Mouse (Mus musculus) forelimb bud, embryonic 11.5 days (tissue): ENCODE data around the gene Chrm4.

Experiments
- DNase-seq: peaks from one replicate; pipeline ENCODE4 v3.0.0-alpha.2; 2012; ENCODE audit warnings: low read depth, low spot score

Chrm4 gene

DNA sequence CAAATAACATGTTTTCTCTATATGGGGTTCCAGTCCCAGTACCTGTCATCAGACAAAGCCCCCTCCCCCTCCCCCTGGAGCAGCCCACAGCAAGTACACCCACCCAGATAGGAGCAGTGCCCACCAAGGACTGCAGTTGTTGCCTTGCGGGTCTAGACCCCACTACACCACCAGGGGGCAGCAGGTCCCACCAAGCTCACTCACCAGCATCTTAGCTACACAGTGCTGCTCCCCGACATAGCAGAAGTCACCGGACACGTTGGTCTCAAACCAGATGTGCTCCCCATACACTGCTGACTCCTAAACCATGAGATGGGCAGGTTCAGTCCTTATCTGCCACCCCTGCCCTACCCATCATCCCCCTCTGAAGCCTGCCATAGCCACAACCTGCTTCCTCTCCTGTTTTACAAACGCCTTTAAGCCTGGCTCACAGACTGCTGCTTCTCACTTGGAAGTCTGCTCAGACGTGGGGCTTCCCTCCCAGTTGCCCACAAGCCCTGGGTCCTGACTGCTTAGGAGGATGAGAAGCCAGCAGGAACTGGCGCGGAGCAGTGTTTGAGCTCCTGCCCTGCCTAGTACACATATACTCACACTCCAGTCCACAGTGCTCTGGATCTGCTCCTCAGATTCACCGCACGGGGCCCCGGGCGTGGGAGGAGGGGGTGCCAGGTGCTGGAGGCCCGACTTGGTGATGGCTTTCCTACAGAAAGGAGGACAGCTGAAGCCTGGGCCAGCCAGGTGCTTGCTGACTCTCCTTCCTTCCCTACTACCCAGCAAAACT lies 17.3 kb downstream of the Chrm4 start:
- DNase-seq, result peak; percentile 80

DNA sequence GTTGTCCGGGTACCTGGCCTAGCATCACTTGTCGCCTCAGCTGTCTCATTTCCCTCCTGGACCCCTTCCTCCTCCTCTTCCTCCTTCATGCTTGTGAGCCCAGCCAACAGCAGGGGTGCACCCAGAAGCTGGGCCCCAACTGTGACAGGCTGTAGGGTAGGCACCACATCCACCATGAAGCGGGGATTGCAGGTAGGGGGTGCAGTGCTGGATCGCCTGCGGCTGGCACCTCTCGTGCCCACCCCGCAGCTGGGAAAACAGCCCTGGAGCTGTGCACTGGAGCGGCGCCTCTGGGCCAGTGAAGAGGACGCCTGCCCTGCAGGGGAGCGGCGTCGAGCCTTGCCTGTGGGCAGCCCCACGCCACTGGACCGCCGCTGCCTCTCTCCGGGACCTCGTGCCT lies 18.4 kb downstream of the Chrm4 start, which contains the start of gene Gm9821:
TSS of gene Gm9821 (plus strand) at position 221 of the 400 bp plus-strand sequence.
- no peak for DNase-seq

DNA sequence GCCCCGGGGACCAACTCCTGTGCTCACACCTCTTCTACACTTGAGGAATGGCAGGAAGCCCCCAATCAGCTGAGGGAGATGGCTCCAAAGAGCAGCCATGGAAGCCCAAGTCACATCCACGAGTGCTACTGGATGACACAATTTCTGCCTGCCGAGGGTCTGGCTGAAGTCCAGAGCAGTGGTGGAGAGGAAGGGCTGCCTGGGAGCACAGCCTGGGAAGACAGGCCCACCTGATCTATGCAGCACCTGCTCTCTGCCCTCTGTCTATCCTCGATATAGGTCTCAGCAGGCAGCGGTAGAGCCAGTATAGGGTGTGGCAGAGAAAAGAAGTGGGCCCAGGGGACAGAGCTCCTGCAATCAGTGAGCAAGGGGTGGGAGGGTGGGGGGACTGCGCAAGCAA lies 19.8 kb downstream of the Chrm4 start:
- DNase-seq, result no peak

DNA sequence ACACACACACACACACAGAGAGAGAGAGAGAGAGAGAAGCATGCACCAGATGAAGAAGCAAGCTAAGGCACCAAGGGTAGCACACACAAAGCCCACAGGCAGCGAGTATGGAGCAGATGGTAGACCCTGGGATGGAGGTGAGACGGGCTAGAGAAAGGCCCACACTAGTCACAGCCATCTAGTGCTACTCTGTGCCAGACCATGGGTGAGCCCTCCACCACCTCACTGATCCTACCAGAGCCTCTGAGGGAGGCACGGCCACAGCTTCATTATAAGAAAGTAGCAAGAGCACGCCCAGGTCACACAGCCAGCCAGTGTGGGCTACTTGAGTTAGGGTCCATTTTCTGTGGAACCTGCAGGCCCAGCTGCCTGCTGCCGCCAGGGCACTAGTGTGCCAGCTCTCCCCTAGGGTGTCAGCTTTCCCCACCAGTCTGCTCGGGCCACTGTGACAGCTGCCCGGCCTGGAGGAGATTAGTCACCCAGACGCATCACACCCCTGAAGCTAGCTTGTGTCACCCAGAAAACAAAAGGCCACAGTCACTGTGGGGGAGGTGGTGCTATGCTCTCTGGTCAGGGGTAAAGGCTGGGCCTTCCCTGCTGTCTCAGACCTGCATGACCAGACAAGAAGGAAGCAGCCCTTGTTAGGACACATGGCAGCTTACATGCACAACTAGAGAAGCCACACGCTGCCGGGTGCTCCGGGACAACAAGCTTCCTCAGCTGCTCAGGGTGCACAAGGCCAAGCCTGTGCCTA lies 20.5 kb downstream of the Chrm4 start:
- no peak for DNase-seq

DNA sequence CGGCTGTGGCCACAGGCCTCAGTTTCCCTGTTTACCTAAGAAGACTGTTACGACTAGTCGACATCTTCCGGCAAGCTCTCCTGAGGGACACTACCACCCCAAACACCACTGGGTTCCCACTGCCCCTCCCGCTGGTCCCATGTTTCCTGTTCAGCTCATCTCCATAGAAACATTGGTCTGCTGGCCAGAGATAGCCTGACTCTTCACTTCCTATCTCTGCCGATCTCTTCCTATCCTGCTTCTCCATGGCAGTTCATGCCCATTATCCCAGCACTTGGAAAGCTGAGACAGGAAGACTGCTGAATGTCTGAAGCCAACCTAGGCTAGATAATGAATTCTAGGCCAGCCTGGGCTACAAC lies 21.1 kb downstream of the Chrm4 start:
- no peak for DNase-seq

DNA sequence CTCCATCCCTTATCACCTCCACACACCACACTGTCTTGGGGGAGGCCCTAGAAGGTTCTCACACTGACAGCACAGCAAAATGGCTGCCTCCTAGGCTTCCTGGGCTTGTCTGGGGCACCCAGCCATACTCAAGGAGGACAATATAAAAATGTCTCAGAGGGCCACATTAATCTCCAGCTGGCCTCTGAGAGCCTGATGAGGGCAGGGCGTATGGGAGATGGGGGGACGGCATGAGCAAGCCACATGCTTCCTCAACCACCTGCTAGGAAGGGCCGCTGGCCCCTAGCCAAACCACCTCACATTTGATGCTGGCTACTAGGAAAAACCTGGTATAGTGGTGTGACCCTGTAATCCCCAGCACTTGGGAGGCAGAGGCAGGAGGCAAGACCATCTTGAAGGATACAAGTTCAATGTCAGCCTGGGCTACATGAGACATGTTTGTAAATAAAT lies 21.8 kb downstream of the Chrm4 start:
- DNase-seq, result no peak

DNA sequence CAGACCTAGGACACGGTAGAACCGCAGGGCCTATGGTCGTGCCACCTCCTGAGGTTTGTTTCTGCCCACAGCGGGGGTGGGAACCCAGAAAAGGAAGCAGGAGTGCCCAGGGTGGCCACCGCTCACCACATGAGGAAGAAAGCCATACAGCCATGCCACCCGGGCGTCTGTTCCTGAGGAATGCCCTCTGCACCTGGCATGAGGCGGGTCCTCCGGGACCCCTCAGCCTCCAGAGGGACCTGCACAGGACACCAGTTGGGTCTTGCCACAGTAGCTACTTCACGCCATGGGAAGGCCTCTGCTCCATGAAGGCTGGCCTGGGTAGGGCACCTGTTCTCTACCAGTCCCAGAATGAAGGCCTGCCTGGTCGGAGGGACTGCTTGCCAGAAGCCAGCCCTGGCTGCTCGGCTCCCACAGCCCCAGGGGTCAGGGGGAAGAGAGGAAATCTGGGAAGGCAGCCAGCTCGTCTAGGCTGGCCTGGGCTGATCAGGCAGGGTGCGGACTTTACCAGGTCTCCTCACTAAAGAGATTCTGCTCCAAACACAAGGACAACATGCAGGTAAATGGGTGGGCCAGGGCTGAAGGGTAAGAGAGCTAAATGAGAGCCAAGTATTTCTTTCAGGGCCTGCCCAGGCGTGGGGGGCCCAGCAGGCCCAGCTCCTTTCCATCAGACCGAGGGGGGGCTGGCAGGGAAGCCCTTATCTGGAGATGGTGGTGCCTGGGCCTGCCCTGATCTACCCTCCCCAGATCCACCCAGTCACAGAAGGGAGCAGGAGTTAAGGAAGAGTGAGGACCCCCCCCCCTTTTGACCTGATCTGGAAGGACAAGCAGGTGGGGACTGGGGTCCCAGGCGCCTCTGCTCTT lies 22.6 kb downstream of the Chrm4 start:
- DNase-seq, result no peak

DNA sequence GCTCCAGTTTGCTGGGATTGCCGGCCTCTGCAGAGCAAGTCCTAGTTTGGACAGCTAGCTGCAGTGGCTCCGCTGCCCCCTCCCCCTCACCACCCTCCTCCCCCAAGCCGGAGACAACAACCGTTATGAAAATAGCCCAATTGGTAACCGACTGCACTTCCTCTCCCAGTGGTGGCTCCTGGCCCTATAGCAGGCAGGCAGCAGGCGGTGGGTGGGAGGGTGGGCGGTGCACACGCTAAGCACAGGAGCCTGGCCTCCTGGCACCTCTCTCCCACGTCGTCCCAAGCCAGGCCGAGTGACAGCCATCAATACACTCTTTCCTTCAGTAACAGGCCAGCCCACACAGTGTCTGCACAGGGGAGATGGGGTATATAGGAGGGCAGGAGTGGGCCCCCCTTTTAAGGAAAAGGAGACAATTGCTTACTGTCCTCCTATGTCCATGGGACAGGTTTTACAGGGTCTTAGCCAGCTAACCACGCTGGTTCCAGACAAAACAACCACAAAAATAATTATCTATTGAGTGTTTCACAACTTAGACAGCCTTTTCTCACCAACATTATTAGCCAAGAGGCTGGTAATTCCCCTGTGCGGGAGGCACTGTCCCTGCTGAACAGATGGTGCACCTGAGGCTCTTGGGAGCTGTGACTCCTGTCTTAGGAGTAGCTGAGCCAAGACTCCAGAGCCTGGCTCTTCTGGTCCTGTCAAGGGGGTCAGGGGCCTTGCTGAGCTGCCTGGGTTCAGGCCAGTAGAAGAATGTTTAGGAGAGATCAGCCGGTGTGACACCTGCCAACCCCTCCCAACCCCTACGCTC lies 23.4 kb downstream of the Chrm4 start:
- no peak for DNase-seq

DNA sequence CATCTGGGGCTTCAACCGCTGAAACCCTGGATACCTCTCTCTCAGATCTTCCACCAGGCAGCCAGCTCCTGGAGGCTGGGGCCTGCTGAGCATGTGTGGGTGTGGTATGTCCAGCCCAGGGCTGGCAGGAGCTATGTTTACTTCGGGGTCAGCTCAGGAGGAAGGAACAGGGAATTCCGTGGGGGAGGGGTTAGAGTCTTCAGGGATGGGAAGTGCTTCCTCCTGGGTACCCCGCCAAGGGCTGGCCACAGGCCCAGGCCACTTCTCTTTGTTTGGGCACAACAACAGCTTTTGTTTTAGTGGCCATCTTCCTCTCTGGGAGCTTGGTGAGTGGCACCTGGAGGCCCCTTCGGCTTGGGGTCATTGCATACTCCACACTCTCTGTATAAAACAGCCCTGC lies 26.8 kb downstream of the Chrm4 start:
- no peak for DNase-seq

DNA sequence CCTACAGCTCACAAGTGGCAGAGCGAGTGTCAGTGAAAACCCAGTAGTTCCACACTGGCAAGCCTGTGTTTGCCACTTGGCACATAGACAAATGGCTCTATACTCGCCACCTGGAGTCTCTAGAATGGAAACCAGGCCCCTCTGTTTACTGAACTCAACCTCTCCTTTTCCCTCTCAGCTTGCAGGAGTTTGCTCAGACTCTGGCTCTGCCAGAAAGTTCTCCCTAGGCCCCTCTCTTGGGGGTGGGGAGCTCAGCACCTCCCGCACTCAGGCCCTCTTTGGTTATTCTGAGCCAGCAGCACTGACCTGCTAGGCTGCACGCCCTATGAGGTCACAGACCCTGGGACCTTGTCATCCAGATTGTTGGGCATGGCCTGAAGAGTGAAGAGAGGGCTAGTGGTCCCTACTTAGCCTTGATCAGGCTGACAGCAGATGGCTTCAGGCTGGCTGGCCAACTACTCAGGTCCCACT lies 28.1 kb downstream of the Chrm4 start:
- DNase-seq, result no peak

DNA sequence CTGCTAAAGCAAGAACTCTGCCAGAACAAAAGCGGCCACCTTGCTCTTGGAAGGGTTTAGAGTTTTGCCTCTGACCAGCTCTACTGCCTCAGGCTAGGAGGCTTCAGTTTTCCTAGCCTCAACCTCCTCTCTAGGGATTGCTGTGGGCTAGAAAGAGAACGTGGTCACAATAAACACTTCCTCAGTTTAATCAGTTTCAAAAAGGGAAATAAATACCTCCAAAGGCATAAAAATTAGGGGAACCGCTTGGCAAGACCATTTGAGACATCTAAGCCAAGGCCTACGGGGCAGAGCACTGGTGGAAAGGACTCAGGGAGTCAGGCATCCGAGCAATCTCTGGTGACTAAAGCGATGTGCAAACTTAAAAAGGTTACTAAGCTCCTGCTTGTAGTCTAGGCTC lies 28.8 kb downstream of the Chrm4 start:
- no peak for DNase-seq

DNA sequence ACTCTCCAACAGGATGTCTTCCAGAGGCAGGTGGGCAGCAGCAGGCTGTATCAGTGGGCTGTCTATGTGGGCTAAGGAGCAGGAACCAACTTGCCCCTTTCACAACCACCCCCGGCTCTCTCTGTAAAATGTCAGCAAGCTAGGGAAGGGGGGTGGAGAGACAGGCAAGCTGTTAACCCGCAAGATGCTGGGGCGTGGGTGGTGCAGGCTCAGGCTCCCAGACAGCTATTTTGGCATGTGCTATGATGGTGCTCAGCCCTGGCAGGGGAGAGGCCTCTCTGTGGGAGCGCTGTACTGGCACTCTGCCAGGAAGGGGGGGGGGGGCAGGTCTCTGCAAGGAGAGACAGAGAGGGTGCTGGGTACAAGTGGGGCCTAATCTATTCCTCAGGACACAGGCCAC lies 30.0 kb downstream of the Chrm4 start:
- no peak for DNase-seq

DNA sequence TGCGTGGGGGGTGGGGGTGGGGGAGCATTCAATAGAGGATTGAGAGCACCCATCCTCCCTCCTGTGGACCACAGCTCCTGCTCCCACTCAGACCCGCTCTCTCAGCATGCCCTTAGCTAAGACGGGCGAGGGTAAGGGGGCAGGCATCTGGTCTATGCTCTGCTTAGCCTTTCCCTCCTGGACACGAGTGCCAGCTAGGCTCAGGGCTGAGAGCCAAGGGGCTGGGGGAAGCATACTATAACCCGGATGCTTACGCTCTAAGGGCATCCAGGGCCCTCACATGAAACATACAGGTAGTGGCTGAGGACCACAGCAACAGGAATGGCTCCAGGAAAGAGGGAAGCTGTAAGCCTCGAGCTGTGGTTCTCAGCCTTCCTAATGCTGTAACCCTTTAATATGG lies 31.0 kb downstream of the Chrm4 start:
- DNase-seq, result no peak

DNA sequence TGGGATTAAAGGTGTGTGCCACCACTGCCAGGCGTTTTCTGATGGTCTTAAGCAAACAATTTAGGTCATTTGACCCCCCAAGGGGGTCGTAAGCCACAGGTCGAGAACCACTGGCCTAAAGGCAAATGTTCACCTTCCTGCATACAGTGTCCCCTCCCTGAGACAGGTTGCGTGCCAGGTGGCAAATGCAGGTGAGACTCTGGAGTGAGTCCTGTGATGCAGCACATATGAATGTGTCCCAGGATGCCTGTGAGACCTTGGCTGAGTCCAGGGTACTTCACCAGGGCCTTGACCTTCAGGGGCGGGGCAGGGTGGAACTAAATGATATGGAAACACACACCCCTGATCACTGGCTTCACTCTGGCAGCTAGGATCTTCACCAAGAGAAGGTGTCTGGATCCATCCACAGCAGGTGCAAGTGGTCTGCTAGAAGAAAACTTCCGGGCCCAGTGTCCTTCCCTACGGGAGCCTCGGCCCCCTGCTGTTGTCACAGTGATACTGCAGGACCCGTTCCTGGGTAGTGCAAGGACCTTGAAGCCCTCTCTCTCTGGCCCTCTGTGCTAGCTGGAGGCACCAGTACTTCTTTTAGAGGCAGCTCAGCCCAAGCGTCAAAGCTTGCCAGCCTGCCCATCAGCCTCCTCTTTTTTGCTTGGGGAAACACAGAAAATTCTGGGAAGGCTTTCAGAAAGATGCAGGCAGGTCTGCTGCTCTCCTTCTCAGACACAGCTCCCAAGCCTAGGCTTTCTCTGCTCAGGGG lies 31.8 kb downstream of the Chrm4 start:
- no peak for DNase-seq

DNA sequence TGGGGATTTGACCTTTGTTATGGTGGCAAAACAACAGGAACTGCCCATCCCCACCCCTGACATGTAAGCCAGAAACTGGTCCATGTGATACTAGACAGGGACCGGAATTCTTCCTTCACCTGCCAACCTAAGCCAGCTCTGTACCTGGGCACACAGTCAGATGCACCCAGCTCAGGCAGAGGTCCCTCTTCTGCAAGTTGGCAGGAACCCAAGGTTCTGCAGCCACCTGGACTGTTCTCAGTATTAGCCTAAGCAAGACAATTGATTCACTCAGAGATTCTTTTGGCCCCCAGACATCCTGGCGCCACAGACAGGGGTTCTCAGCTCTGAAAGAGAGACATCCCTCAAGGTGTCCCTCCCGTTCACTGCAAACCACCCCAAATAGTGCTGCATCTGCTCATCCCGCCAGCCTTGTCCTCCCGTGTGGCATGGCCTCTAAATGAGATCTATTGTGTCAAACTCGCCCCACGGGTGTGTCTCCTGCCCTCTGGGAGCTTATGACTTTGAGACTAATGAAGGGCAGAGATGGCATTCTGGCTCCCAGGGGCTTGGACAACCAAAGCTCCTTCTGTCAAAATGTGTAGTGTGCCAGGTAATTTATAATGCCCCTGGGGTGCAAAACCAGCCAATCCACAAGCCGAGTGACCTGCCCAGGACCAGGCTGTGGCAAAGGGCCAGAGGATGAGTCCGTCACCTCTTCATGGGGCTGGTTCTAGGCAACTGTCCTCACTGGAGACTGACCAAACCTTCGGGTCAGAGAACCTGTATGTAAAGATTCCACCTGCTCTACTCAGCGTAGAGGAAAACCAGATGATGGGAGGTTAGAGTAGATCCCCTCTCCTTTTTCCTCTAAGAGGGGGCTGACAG lies 32.7 kb downstream of the Chrm4 start:
- DNase-seq, result no peak

DNA sequence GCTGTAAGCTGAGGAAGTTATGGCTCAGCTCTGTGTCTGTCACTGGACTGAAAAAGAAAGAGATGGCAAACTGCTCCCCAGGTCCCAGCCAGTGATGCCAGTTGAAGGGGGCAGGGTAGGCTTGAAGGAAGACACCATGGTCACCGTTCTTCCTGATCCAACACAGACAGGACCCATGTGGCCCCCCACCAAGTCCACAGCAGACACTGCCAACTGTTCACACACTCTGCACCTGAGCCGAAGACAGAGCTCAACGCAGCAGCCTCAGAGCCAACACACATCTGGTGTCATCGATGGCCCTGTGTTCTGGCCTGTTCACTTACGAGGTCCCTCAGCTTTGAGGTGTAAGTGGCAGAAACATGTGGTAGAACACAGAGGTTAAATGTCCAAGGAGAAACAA lies 33.4 kb downstream of the Chrm4 start:
- DNase-seq, result no peak

DNA sequence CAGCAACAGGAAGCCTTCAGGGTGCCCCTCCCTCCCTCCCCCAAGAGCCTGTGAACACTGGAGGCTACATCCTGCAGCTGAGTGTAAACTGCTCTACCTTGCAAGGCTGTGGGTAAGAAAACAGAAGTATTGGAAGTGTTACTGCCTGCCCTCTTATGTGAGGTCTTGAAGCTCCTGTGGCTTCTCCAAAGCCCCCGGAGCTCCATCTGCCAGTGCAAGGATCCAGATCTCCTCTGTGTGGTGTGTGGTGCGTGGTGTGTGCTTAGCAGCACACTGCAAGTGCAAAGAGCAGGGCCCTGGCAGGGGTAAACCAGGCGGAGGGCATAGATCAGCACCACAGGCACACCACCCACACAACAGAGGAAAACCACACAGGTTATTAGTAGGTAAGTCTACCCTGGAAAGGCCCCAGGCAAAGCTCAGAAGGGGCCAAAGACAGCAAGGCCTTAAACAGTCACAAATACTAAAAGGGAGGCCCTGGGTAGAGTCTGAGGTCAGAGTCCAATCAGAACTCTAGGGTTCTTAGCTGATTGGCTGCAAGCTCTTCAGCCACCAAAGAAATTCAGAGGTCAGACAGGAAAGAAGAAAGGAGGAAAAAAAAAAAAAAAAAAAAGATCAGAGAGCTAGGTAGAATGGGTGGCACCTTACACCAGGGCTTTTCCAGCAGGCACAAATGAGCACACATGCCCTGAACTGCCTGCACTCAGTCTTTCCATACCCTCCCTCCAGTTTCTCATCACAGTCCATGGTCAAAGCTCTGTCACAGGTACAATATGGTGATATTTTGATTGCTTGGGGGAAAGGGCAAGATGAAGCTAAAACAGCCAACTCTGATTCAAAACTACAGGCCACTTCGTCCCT lies 35.1 kb downstream of the Chrm4 start:
- no peak for DNase-seq

DNA sequence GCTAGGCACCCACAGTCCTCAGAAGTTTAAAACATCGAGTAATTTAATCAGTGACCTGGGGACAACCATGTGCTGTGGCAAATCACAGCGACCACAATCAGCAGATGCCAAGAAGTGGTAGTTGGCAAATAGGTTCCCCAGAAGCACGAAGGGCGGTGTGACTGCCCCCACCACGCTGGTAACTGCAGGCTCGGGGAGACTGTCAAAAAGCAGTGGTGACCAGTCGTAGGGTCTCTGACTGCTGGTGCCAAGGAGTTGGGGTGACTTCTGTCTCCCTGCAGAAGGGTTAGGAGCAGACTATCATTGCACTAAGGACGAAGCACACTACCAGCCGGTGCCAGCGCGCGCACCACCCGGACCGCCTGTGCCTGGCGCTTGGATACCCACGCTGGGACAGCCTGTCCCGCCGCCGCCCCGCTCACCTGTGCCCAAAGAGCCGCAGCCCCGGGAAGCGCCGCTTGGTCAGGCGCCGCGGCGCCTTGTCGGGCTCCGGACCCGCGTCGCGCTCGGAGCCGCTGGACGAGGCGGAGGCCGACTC lies 35.9 kb downstream of the Chrm4 start:
- no peak for DNase-seq
